Mouse (Mus musculus) hindbrain, embryonic 15.5 days (tissue): ENCODE measurements around the gene Xrn1. TPM values are rescaled to one million over a fixed set of nuclear protein-coding genes. Genes with fewer than 3 reads are reported as not detected.

Source experiments
- ATAC-seq: fragments of 200-750 bp; cut with Nextera tagmentation; 2 replicates; pipeline ENCODE4 v1.8.0; 2017; ENCODE audit warnings: low read depth, moderate number of reproducible peaks, moderate TSS enrichment; ENCODE audit not compliant: low FRiP score
- H3K27ac ChIP-seq: fragments of 300-500 bp; sonication (generic); replicated peaks from 2 replicates; pipeline ENCODE4 v1.5.1; 2015; ENCODE audit warnings: mild to moderate bottlenecking, inconsistent platforms
- H3K27me3 ChIP-seq: fragments of 300-500 bp; sonication (generic); 2 replicates; pipeline ENCODE4 v1.6.1; 2015; ENCODE audit warnings: control low read depth, inconsistent platforms
- H3K36me3 ChIP-seq: fragments of 300-500 bp; sonication (generic); 2 replicates; pipeline ENCODE4 v1.6.1; 2015; ENCODE audit warnings: control low read depth, inconsistent platforms
- H3K4me1 ChIP-seq: fragments of 300-500 bp; sonication (generic); replicated peaks from 2 replicates; pipeline ENCODE4 v1.6.1; 2015; ENCODE audit warnings: control low read depth, inconsistent platforms
- H3K4me2 ChIP-seq: fragments of 300-500 bp; sonication (generic); 2 replicates; pipeline ENCODE4 v1.6.1; 2015; ENCODE audit warnings: moderate library complexity, mild to moderate bottlenecking, inconsistent platforms
- H3K4me3 ChIP-seq: fragments of 300-500 bp; sonication (generic); 2 replicates; pipeline ENCODE4 v1.5.1; 2015; ENCODE audit warnings: mild to moderate bottlenecking, inconsistent platforms
- H3K9ac ChIP-seq: fragments of 300-500 bp; sonication (generic); 2 replicates; pipeline ENCODE4 v1.6.1; 2015; ENCODE audit warnings: inconsistent platforms
- H3K9me3 ChIP-seq: fragments of 300-500 bp; sonication (generic); 2 replicates; pipeline ENCODE4 v1.6.1; 2016; ENCODE audit warnings: control low read depth, inconsistent platforms
- WGBS: fragments of 180-500 bp; shearing (Covaris S2); methylation state at CpG from one replicate; pipeline ENCODE4 v1.1.7; 2015; 5-methylcytosine and 5-hydroxymethylcytosine counted together
- polyA plus RNA-seq: library from polyadenylated mRNA; unstranded; fragments of >200 nt; fragmentation: Nextera tagmentation; extraction: Ambion mirVana; gene quantifications from 2 replicates; pipeline ENCODE4 v1.2.1, GENCODE M21; 2015

Gene Xrn1
- polyA plus RNA-seq, 1 experiment from 2014 or later = 13.6 TPM

- Histone ChIP-seq H3K4me2 (no peak overlapping the region), H3K9me3 (no peaks in the 10 kb centered on the region), H3K9ac (no peak overlapping the region), H3K27me3 (no peaks in the 10 kb centered on the region), H3K36me3 (peaks cover 59% of the 10 kb centered on the region), H3K4me3 (no peak overlapping the region), H3K27ac (no peak overlapping the region), H3K4me1 (no peaks in the 10 kb centered on the region)
- no peak for ATAC-seq
- WGBS = 95% methylated on average over 2 of the region's 2 CpGs
These were observed 23.7 kb downstream of the Xrn1 start for GRCm38 (mm10) chr9:95978279-95978678.

- Histone ChIP-seq H3K36me3 (peaks cover 67% of the 10 kb centered on the region), H3K4me3 (no peak overlapping the region), H3K4me1 (no peaks in the 10 kb centered on the region), H3K9me3 (no peaks in the 10 kb centered on the region), H3K27me3 (no peaks in the 10 kb centered on the region), H3K9ac (no peak overlapping the region), H3K4me2 (no peak overlapping the region), H3K27ac (no peak overlapping the region)
- ATAC-seq = no peak
- 73% methylated on average over 6 of the region's 6 CpGs for WGBS
These were observed 25.3 kb downstream of the Xrn1 start for GRCm38 (mm10) chr9:95979896-95980295.

- Histone ChIP-seq H3K9ac (no peak overlapping the region), H3K36me3 (peaks cover 47% of the 10 kb centered on the region), H3K9me3 (no peaks in the 10 kb centered on the region), H3K4me2 (no peak overlapping the region), H3K27me3 (no peaks in the 10 kb centered on the region), H3K4me3 (no peak overlapping the region), H3K4me1 (no peaks in the 10 kb centered on the region), H3K27ac (no peak overlapping the region)
- no peak for ATAC-seq
- WGBS = 99% methylated on average over 2 of the region's 2 CpGs
These were observed 37.7 kb downstream of the Xrn1 start for GRCm38 (mm10) chr9:95992255-95992654.

- WGBS = 88% methylated on average over 7 of the region's 7 CpGs
- Histone ChIP-seq H3K27me3 (no peaks in the 10 kb centered on the region), H3K4me3 (no peak overlapping the region), H3K36me3 (peaks cover 73% of the 10 kb centered on the region), H3K27ac (no peak overlapping the region), H3K4me2 (no peak overlapping the region), H3K9me3 (no peaks in the 10 kb centered on the region), H3K4me1 (no peaks in the 10 kb centered on the region), H3K9ac (no peak overlapping the region)
- no peak for ATAC-seq
These were observed 49.9 kb downstream of the Xrn1 start for GRCm38 (mm10) chr9:96004455-96004854.

- H3K4me1 ChIP-seq = no peaks in the 10 kb centered on the region
- H3K9me3 ChIP-seq = no peaks in the 10 kb centered on the region
- no peak overlapping the region for H3K9ac ChIP-seq
- no peak overlapping the region for H3K4me3 ChIP-seq
- H3K36me3 ChIP-seq = peaks cover 58% of the 10 kb centered on the region
- WGBS = 95% methylated on average over 7 of the region's 7 CpGs
- no peak for ATAC-seq
- H3K4me2 ChIP-seq = no peak overlapping the region
- no peak overlapping the region for H3K27ac ChIP-seq
- H3K27me3 ChIP-seq = no peaks in the 10 kb centered on the region
These were observed 56.1 kb downstream of the Xrn1 start for GRCm38 (mm10) chr9:96010664-96011063.

DNA sequence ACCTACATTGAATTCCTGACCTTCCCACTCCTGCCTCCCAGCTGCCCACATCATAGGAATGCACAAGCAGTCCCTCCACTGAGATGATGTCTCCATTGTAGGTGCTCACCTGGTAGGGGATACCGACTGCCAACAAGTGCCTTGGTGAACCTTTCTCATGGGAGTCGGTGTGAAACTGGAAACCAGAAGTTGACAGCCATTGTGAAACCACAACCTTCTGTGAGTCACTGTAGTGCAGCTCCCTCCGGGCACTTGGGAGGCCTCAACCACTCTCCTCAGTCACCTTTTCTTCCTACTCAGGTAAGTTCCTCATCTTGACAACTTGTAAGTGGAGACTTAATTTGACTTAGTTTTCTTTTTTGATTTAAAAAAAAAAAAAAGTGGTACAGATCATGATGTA is 69.4 kb downstream of the Xrn1 start:
- no peak overlapping the region for H3K4me2 ChIP-seq
- WGBS = 96% methylated on average over 3 of the region's 3 CpGs
- H3K36me3 ChIP-seq = peaks cover 66% of the 10 kb centered on the region
- no peak overlapping the region for H3K9ac ChIP-seq
- H3K27ac ChIP-seq = no peak overlapping the region
- no peaks in the 10 kb centered on the region for H3K9me3 ChIP-seq
- no peak for ATAC-seq
- H3K4me3 ChIP-seq = no peak overlapping the region
- H3K4me1 ChIP-seq = no peaks in the 10 kb centered on the region
- no peaks in the 10 kb centered on the region for H3K27me3 ChIP-seq

DNA sequence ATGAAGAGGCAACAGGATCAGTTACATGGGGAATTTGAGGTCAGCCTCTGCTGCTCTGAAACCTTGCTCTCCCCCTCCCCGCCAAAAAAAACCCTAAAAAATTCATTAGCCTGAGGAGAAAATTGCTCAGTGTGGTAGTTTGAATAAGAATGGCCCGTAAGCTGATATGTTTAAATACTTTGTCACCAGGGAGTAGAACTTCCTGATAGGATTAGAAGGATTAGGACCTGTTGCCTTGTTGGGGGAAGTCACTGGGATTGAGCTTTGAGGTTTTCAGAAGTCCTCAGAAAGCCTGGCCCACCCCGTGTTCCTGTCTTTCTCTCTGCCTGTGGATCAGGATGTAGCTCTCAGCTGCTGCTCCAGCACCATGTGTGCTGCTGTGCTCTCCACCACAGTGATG is 73.4 kb downstream of the Xrn1 start:
- no peaks in the 10 kb centered on the region for H3K27me3 ChIP-seq
- H3K9ac ChIP-seq = no peak overlapping the region
- H3K4me1 ChIP-seq = no peaks in the 10 kb centered on the region
- 57% methylated on average over 3 of the region's 3 CpGs for WGBS
- H3K36me3 ChIP-seq = peaks cover 71% of the 10 kb centered on the region
- no peak overlapping the region for H3K4me2 ChIP-seq
- H3K9me3 ChIP-seq = no peaks in the 10 kb centered on the region
- ATAC-seq = no peak
- no peak overlapping the region for H3K4me3 ChIP-seq
- H3K27ac ChIP-seq = no peak overlapping the region

DNA sequence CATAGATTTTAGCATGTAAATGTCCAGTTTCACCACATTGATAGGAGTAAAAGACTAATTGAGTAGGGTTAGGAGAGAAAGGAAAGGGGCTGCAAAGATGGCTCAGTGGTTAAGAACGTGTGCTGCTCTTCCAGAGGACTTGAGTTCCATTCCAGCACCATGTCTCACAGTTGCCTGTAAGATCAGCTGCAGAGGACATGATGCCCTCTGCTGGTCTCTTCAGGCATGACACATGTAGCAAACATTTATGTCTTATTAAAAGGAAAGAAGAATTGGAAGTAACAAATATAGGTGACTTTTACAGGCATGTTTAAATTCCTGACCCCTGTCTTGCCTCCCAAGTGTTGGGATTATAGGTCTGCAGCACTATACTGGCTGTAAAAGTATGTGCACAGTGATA is 74.3 kb downstream of the Xrn1 start:
- no peak overlapping the region for H3K27ac ChIP-seq
- H3K9ac ChIP-seq = no peak overlapping the region
- no peak for ATAC-seq
- peaks cover 70% of the 10 kb centered on the region for H3K36me3 ChIP-seq
- H3K4me3 ChIP-seq = no peak overlapping the region
- H3K27me3 ChIP-seq = no peaks in the 10 kb centered on the region
- H3K9me3 ChIP-seq = no peaks in the 10 kb centered on the region
- 54% methylated on average over 1 of the region's 1 CpGs for WGBS
- H3K4me2 ChIP-seq = no peak overlapping the region
- no peaks in the 10 kb centered on the region for H3K4me1 ChIP-seq

- Histone ChIP-seq H3K4me3 (no peak overlapping the region), H3K4me2 (no peak overlapping the region), H3K36me3 (peaks cover 71% of the 10 kb centered on the region), H3K27me3 (no peaks in the 10 kb centered on the region), H3K27ac (no peak overlapping the region), H3K9ac (no peak overlapping the region), H3K9me3 (no peaks in the 10 kb centered on the region), H3K4me1 (no peaks in the 10 kb centered on the region)
- ATAC-seq = no peak
- 98% methylated on average over 5 of the region's 5 CpGs for WGBS
These were observed 75.3 kb downstream of the Xrn1 start for GRCm38 (mm10) chr9:96029886-96030285.

DNA sequence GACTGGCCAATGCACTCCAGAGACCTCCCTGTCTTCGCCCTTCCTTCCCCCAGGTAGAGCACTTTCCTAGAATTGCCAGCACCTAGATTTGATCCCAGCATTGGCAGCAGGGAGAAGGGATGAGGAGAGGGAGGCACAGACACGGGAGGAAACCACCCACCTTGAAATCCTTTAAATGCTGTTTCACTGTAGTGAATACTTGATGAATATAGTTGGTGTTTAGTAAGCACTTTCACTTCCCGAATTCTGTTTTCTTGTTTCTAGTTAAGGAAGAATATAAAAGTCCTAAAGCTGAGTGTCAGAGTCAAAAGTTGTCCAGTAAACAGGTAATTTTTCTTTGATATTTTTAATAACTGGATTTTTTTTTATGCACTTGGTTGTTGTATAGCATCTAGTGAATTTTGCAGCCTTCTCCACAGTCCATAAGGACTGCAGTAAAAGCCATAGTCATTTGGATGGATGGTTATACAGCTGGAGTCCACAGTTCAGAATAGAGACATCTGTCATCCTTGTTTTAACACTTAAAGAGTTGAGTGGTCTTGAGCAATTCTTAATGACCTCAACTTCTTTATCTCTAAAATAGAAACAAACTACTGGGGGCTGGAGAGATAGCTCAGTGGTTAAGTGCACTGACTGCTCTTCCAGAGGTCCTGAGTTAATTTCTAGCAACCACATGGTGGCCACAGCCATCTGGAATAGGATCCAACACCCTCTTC is 81.0 kb downstream of the Xrn1 start:
- Histone ChIP-seq H3K27me3 (no peaks in the 10 kb centered on the region), H3K9me3 (no peaks in the 10 kb centered on the region), H3K4me1 (no peaks in the 10 kb centered on the region), H3K27ac (no peak overlapping the region), H3K9ac (no peak overlapping the region), H3K4me3 (no peak overlapping the region), H3K36me3 (peaks cover 67% of the 10 kb centered on the region), H3K4me2 (no peak overlapping the region)
- 91% methylated on average over 3 of the region's 3 CpGs for WGBS
- no peak for ATAC-seq

DNA sequence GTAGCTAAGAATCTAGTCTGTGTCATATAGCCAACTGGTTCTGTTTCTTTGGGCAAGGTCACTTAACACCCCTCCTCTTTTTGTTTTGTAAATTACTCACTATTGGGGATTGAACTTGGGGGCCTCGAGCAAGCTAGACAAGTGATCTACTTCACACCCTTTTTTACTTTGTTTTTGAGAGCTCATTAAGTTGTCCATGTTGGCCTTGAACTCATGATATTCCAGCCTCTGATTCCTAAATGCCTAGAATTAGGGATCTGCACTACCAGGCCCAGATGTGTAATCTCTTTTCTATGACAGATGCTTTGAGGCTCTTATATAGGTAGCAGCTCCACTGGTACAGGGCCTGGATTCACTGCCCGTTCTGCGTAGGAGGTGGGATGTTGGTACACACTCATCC is 89.7 kb downstream of the Xrn1 start:
- WGBS = 95% methylated on average over 3 of the region's 3 CpGs
- H3K27me3 ChIP-seq = no peaks in the 10 kb centered on the region
- no peaks in the 10 kb centered on the region for H3K9me3 ChIP-seq
- H3K4me2 ChIP-seq = no peak overlapping the region
- H3K27ac ChIP-seq = no peak overlapping the region
- H3K9ac ChIP-seq = no peak overlapping the region
- H3K4me3 ChIP-seq = no peak overlapping the region
- no peak for ATAC-seq
- H3K4me1 ChIP-seq = no peaks in the 10 kb centered on the region
- H3K36me3 ChIP-seq = peaks cover 76% of the 10 kb centered on the region

DNA sequence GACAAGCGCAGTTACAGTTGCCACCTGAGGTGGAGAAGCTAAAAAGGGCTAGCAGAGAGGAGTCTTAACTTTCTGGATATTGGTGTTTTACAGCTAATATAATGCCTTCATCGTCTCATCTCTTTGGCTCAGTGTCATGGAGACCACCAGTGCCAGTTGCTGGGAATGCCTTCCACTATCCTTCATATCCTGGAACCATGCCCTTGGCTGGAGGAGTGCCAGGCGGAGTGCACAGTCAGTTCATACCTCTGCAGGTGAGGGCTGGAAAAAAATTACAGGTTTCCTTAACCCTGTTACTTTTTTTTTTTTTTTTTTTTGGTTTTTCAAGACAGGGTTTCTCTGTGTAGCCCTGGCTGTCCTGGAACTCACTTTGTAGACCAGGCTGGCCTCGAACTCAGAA is 96.9 kb downstream of the Xrn1 start:
- 99% methylated on average over 4 of the region's 4 CpGs for WGBS
- H3K27me3 ChIP-seq = no peaks in the 10 kb centered on the region
- no peak overlapping the region for H3K27ac ChIP-seq
- no peaks in the 10 kb centered on the region for H3K9me3 ChIP-seq
- H3K4me2 ChIP-seq = no peak overlapping the region
- H3K9ac ChIP-seq = no peak overlapping the region
- no peaks in the 10 kb centered on the region for H3K4me1 ChIP-seq
- no peak overlapping the region for H3K4me3 ChIP-seq
- ATAC-seq = no peak
- H3K36me3 ChIP-seq = peaks cover 78% of the 10 kb centered on the region

GRCm38 (mm10) chr9:96054878-96055277 is 100.3 kb downstream of the Xrn1 start:
- H3K4me1 ChIP-seq = no peaks in the 10 kb centered on the region
- H3K27ac ChIP-seq = no peak overlapping the region
- no peak for ATAC-seq
- WGBS = 90% methylated on average over 5 of the region's 5 CpGs
- peaks cover 3% of the 10 kb centered on the region; the same call in 1 of the 2 replicates for H3K9me3 ChIP-seq
- H3K36me3 ChIP-seq = peaks cover 78% of the 10 kb centered on the region
- no peaks in the 10 kb centered on the region for H3K27me3 ChIP-seq
- no peak overlapping the region for H3K4me2 ChIP-seq
- no peak overlapping the region for H3K9ac ChIP-seq
- H3K4me3 ChIP-seq = no peak overlapping the region
